Mouse (Mus musculus) lung, postnatal 36 days (tissue): ENCODE measurements around the gene Asl.

Experiments
- DNase-seq: peaks from one replicate; pipeline ENCODE4 v3.0.0; 2022; ENCODE audit warnings: mixed read lengths

Asl gene

GRCm38 (mm10) chr5:130044201-130044695 lies 15.2 kb upstream of the Asl start:
- DNase-seq: peak; percentile 86

GRCm38 (mm10) chr5:130043741-130044140 lies 14.7 kb upstream of the Asl start:
- DNase-seq: no peak

GRCm38 (mm10) chr5:130041262-130041661 lies 12.2 kb upstream of the Asl start:
- DNase-seq: no peak

- DNase-seq: no peak
Observed at GRCm38 (mm10) chr5:130040797-130041196, 11.8 kb upstream of the Asl start.

GRCm38 (mm10) chr5:130037752-130038455 lies 8.9 kb upstream of the Asl start:
- peak; percentile 82 for DNase-seq

GRCm38 (mm10) chr5:130036300-130036699 lies 7.3 kb upstream of the Asl start:
- peak; percentile 33 for DNase-seq

GRCm38 (mm10) chr5:130033869-130034268 lies 4.8 kb upstream of the Asl start:
- no peak for DNase-seq

GRCm38 (mm10) chr5:130031410-130032390 lies 2.7 kb upstream of the Asl start:
- DNase-seq: peak; percentile 36

- DNase-seq: no peak
Observed at GRCm38 (mm10) chr5:130027696-130028095, 1.4 kb downstream of the Asl start.

- DNase-seq: no peak
Observed at GRCm38 (mm10) chr5:130027134-130027533, 1.9 kb downstream of the Asl start.

- DNase-seq: peak; percentile 97
Observed at GRCm38 (mm10) chr5:130023767-130024539, 5.1 kb downstream of the Asl start.

GRCm38 (mm10) chr5:130023067-130023766 lies 5.8 kb downstream of the Asl start:
- no peak for DNase-seq

- DNase-seq: no peak
Observed at GRCm38 (mm10) chr5:130022366-130022765, 6.7 kb downstream of the Asl start.

GRCm38 (mm10) chr5:130021361-130021966 lies 7.6 kb downstream of the Asl start:
- DNase-seq: no peak

- DNase-seq: no peak
Observed at GRCm38 (mm10) chr5:130019461-130019860, 9.6 kb downstream of the Asl start.

GRCm38 (mm10) chr5:130015104-130015503 lies 13.9 kb downstream of the Asl start:
- DNase-seq: no peak

- no peak for DNase-seq
Observed at GRCm38 (mm10) chr5:130010961-130011360, 18.1 kb downstream of the Asl start.

GRCm38 (mm10) chr5:130009784-130010183 lies 19.3 kb downstream of the Asl start:
- DNase-seq: no peak

GRCm38 (mm10) chr5:130008034-130008590 lies 20.9 kb downstream of the Asl start:
- no peak for DNase-seq

- DNase-seq: no peak
Observed at GRCm38 (mm10) chr5:130007344-130007743, 21.7 kb downstream of the Asl start.

GRCm38 (mm10) chr5:130003229-130003628 lies 25.8 kb downstream of the Asl start:
- DNase-seq: no peak
